Mouse (Mus musculus) testis, adult 2 months (tissue): Measurements from ENCODE around the gene Snx7. TPM values are rescaled to one million over a fixed set of nuclear protein-coding genes. Genes with fewer than 3 reads are reported as not detected.

Experiments
- H3K27ac ChIP-seq: fragments of 200-500 bp; 2 replicates; pipeline ENCODE4 v1.5.1; 2012; ENCODE audit warnings: low read depth, low read length; ENCODE audit not compliant: control insufficient read depth, insufficient read depth
- H3K27me3 ChIP-seq: fragments of 200-500 bp; 2 replicates; pipeline ENCODE4 v1.6.1; 2012; ENCODE audit warnings: mild to moderate bottlenecking, low read length, moderate library complexity; ENCODE audit not compliant: control insufficient read depth, insufficient read depth
- H3K36me3 ChIP-seq: fragments of 200-500 bp; 2 replicates; pipeline ENCODE4 v1.6.1; 2012; ENCODE audit warnings: mild to moderate bottlenecking, low read length; ENCODE audit not compliant: control insufficient read depth, insufficient read depth
- H3K4me1 ChIP-seq: fragments of 200-500 bp; 2 replicates; pipeline ENCODE4 v1.6.1; 2012; ENCODE audit warnings: low read length; ENCODE audit not compliant: control insufficient read depth, insufficient read depth
- H3K4me3 ChIP-seq: fragments of 200-500 bp; 2 replicates; pipeline ENCODE4 v1.5.1; 2012; ENCODE audit warnings: low read depth, mild to moderate bottlenecking, low read length, moderate library complexity, mixed read lengths; ENCODE audit not compliant: control insufficient read depth
- CTCF ChIP-seq: fragments of 200-500 bp; IDR thresholded peaks from 2 replicates; pipeline ENCODE4 v1.5.1; 2012; ENCODE audit warnings: low read depth, mild to moderate bottlenecking, inconsistent platforms, low read length, moderate library complexity; ENCODE audit not compliant: control insufficient read depth, insufficient read depth, insufficient replicate concordance
- POLR2A ChIP-seq: fragments of 200-500 bp; IDR thresholded peaks from 2 replicates; pipeline ENCODE4 v1.6.1; 2012; ENCODE audit warnings: low read depth, mild to moderate bottlenecking, inconsistent platforms, low read length, moderate library complexity; ENCODE audit not compliant: control insufficient read depth
- polyA plus RNA-seq: library from polyadenylated mRNA; depleted of rRNA; stranded (reverse); fragments of >200 nt; gene quantifications from 2 replicates; pipeline ENCODE4 v1.2.3, GENCODE M21; 2012

Gene Snx7
- polyA plus RNA-seq, 1 experiment, result 6.4 TPM

DNA sequence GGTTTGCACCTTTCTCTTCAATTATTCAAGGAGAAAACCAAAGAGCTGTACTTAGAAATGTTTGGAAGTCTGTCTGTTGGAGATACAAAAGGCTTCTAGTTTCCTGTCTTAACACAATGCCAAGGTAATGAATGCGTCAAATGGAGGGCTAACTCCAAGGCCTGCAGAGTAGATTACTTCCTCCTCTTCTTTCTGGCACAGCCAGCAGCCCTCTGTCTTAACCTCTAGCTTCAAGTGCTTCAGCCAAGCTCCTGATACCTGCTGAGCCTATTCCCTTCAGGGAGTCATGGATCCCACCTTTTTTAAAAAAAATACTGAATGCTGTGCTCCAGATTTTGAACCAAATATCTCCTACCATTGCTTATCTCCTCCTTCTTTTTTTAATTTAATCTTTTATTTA is 51.1 kb downstream of the Snx7 start:
- Histone ChIP-seq H3K36me3 (no peaks in the 10 kb centered on the region), H3K4me1 (no peaks in the 10 kb centered on the region), H3K4me3 (no peak overlapping the region), H3K27ac (no peak overlapping the region), H3K27me3 (no peaks in the 10 kb centered on the region)
- TF ChIP-seq POLR2A (no peak), CTCF (no peak)

- no peak for TF ChIP-seq CTCF
- no peak for TF ChIP-seq POLR2A
- Histone ChIP-seq H3K4me3 (no peak overlapping the region), H3K27me3 (no peaks in the 10 kb centered on the region), H3K36me3 (no peaks in the 10 kb centered on the region), H3K4me1 (no peaks in the 10 kb centered on the region), H3K27ac (no peak overlapping the region)
These were observed 54.5 kb downstream of the Snx7 start for GRCm38 (mm10) chr3:117814218-117814617.

DNA sequence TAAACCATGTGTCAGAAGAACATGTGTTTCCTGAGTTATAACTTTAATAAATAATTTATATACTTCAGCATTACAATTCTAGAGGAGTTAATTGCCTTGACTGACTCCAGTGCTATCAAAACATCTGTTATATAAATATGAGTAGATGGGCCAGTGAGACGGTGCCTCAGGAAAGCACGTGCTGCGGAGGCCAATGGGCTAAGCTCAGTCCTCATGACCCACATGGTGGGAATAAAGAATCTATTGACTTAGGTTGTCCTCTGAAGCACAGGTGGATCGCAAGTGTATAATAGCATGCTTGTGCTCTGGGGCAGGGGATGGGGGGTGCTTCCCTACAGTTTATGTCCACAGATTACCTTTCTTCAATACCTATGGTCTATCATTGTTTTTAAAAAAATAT is 56.6 kb downstream of the Snx7 start:
- H3K27me3 ChIP-seq, result no peaks in the 10 kb centered on the region
- no peak overlapping the region for H3K27ac ChIP-seq
- H3K36me3 ChIP-seq, result no peaks in the 10 kb centered on the region
- H3K4me3 ChIP-seq, result no peak overlapping the region
- TF ChIP-seq CTCF (no peak), POLR2A (no peak)
- no peaks in the 10 kb centered on the region for H3K4me1 ChIP-seq

GRCm38 (mm10) chr3:117805782-117806181 is 63.0 kb downstream of the Snx7 start:
- no peaks in the 10 kb centered on the region for H3K36me3 ChIP-seq
- H3K27me3 ChIP-seq, result no peaks in the 10 kb centered on the region
- no peak overlapping the region for H3K27ac ChIP-seq
- TF ChIP-seq POLR2A (no peak), CTCF (no peak)
- H3K4me3 ChIP-seq, result no peak overlapping the region
- no peaks in the 10 kb centered on the region for H3K4me1 ChIP-seq

GRCm38 (mm10) chr3:117794501-117794900 is 74.2 kb downstream of the Snx7 start:
- no peaks in the 10 kb centered on the region for H3K27me3 ChIP-seq
- no peak overlapping the region for H3K4me3 ChIP-seq
- no peaks in the 10 kb centered on the region for H3K4me1 ChIP-seq
- H3K27ac ChIP-seq, result no peak overlapping the region
- TF ChIP-seq POLR2A (no peak), CTCF (no peak)
- no peaks in the 10 kb centered on the region for H3K36me3 ChIP-seq

GRCm38 (mm10) chr3:117791951-117792350 is 76.8 kb downstream of the Snx7 start:
- H3K36me3 ChIP-seq, result no peaks in the 10 kb centered on the region
- no peaks in the 10 kb centered on the region for H3K4me1 ChIP-seq
- H3K4me3 ChIP-seq, result no peak overlapping the region
- H3K27ac ChIP-seq, result no peak overlapping the region
- TF ChIP-seq CTCF, result no peak
- TF ChIP-seq POLR2A, result no peak
- H3K27me3 ChIP-seq, result no peaks in the 10 kb centered on the region

GRCm38 (mm10) chr3:117791273-117791672 is 77.5 kb downstream of the Snx7 start:
- Histone ChIP-seq H3K27ac (no peak overlapping the region), H3K4me1 (no peaks in the 10 kb centered on the region), H3K36me3 (no peaks in the 10 kb centered on the region), H3K27me3 (no peaks in the 10 kb centered on the region), H3K4me3 (no peak overlapping the region)
- TF ChIP-seq CTCF, result no peak
- TF ChIP-seq POLR2A, result no peak

- TF ChIP-seq CTCF, result no peak
- TF ChIP-seq POLR2A, result no peak
- Histone ChIP-seq H3K36me3 (no peaks in the 10 kb centered on the region), H3K4me1 (no peaks in the 10 kb centered on the region), H3K4me3 (no peak overlapping the region), H3K27me3 (no peaks in the 10 kb centered on the region), H3K27ac (no peak overlapping the region)
These were observed 79.7 kb downstream of the Snx7 start for GRCm38 (mm10) chr3:117788800-117789693.
